Mouse (Mus musculus): ENCODE results near the gene Gprin3. TPM values are rescaled to one million over a fixed set of nuclear protein-coding genes. Genes with fewer than 3 reads are reported as not detected.

The Gprin3 gene
- polyA plus RNA-seq, 1 experiment from 2014 or later, result 2.3 TPM

DNA sequence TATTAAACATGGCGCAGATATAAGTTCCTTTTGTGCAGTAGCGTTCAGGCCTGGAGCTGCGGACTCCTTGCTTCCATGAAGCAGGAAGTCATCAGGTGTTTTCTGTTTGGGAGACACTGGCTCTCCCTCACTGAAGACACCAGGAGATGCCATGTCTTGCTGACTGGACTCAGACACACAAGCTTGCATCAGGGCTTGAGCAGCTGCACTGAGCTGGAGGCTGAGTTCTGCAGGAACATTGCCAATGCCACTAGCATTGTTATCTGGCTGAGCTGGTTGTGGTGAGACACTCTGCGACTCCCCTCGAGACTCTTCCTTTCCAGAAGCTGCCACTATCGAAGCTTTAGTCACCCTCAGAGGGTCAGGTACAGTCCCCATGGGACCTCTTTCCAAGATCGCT, 71.2 kb downstream of the Gprin3 start:
- H3K9ac ChIP-seq (ENCODE audit: low read depth, low read length), result no peak overlapping the region
- TF ChIP-seq CTCF (IDR thresholded peaks at IDR 0.05; ENCODE audit: low read depth), result no peak
- H3K4me2 ChIP-seq (ENCODE audit: low read length), result no peak overlapping the region
- no peaks in the 10 kb centered on the region for H3K27me3 ChIP-seq (ENCODE audit: insufficient read depth, low read length)
- no peaks in the 10 kb centered on the region for H3K4me1 ChIP-seq (replicated peaks; ENCODE audit: insufficient read depth, low read length)
- no peak for ATAC-seq (replicated peaks; ENCODE audit: low FRiP score, low read depth)
- no peak for DNase-seq (ENCODE audit: low spot score)
- no peak overlapping the region for H3K4me3 ChIP-seq (replicated peaks; ENCODE audit: low read depth, low read length)
- no peaks in the 10 kb centered on the region for H3K36me3 ChIP-seq (ENCODE audit: insufficient read depth, low read length)
- WGBS, result 90% methylated on average over 7 of the region's 7 CpGs
- no peaks in the 10 kb centered on the region for H3K9me3 ChIP-seq (replicated peaks; ENCODE audit: low read length)
- no peak overlapping the region for H3K27ac ChIP-seq

DNA sequence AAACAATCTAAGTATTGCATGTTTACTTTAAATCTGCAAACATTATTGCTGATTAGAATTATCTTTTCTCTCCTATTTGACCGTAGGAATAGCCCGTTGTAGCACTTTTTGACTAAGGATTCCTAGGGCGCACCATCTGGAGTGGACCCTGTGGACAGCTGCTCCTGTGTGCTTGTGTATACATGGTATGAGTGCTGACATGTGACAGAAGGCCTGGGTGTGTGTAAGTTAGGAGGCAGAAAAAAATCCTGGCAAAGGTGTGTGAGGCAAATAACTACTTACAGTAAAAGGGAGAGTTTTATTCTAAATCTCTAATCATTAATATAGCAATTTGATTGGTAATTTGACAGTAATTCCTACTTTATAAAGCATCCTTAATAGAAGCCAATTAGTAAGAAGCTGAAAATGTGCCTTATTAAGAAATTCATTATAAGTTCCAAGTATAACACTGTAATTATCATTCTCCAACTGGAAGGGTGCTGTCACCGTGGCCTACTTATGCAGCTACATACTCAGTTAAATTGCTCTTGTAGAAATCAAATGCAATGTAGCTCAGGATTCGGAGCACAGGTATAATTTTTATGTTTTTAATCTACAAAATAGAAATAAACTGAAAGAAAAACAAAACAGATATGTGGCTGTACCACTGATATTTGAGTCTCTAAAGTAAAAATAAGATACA, 74.8 kb downstream of the Gprin3 start:
- no peak overlapping the region for H3K27ac ChIP-seq
- ATAC-seq (replicated peaks; ENCODE audit: low FRiP score, low read depth) (no peak), DNase-seq (ENCODE audit: low spot score) (no peak)
- TF ChIP-seq CTCF (IDR thresholded peaks at IDR 0.05; ENCODE audit: low read depth), result no peak
- H3K36me3 ChIP-seq (ENCODE audit: insufficient read depth, low read length), result no peaks in the 10 kb centered on the region
- H3K4me1 ChIP-seq (replicated peaks; ENCODE audit: insufficient read depth, low read length), result no peaks in the 10 kb centered on the region
- H3K9ac ChIP-seq (ENCODE audit: low read depth, low read length), result no peak overlapping the region
- no peaks in the 10 kb centered on the region for H3K27me3 ChIP-seq (ENCODE audit: insufficient read depth, low read length)
- 87% methylated on average over 5 of the region's 5 CpGs for WGBS
- no peak overlapping the region for H3K4me2 ChIP-seq (ENCODE audit: low read length)
- no peak overlapping the region for H3K4me3 ChIP-seq (replicated peaks; ENCODE audit: low read depth, low read length)
- H3K9me3 ChIP-seq (replicated peaks; ENCODE audit: low read length), result no peaks in the 10 kb centered on the region

DNA sequence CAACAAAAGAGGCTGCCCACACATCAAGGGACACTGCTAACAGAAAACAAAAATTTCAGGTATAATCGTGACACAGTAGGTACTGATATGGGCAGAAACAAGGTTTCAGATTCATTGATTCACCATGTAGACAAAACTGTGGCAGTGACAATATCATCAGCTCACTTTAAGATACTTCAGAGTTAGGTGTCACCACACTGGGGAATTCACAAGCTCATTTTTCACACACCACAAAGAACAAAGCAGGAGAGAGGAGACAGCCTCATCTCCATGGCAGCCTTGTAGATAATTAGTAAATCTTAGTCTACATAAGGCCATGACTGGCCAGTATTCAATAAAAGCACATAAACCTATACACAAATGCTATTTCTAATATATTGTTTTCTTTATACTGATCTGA, 77.4 kb downstream of the Gprin3 start:
- H3K27ac ChIP-seq, result no peak overlapping the region
- no peaks in the 10 kb centered on the region for H3K4me1 ChIP-seq (replicated peaks; ENCODE audit: insufficient read depth, low read length)
- DNase-seq (ENCODE audit: low spot score) (no peak), ATAC-seq (replicated peaks; ENCODE audit: low FRiP score, low read depth) (no peak)
- H3K4me2 ChIP-seq (ENCODE audit: low read length), result no peak overlapping the region
- no peaks in the 10 kb centered on the region for H3K36me3 ChIP-seq (ENCODE audit: insufficient read depth, low read length)
- H3K9me3 ChIP-seq (replicated peaks; ENCODE audit: low read length), result no peaks in the 10 kb centered on the region
- H3K4me3 ChIP-seq (replicated peaks; ENCODE audit: low read depth, low read length), result no peak overlapping the region
- H3K27me3 ChIP-seq (ENCODE audit: insufficient read depth, low read length), result no peaks in the 10 kb centered on the region
- WGBS, result 80% methylated on average over 1 of the region's 1 CpGs
- H3K9ac ChIP-seq (ENCODE audit: low read depth, low read length), result no peak overlapping the region
- TF ChIP-seq CTCF (IDR thresholded peaks at IDR 0.05; ENCODE audit: low read depth), result no peak

DNA sequence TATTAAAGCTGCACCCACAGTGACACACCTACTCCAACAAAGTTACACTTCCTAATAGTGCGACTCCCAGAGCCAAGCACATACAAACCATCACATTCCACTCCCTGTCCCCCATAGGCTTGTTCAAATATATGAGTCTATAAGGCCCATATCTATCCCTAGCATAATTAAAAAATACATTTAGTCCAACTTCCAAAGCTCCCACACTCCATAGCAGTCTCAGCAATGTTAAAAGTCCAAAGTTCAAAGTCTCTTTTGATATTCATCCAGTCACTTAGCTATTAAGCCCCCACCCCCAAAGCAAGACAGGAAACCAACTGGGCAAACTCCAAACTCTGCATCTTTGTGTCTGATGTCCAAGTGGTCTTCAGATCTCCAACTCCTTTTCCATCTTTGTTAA, 84.9 kb downstream of the Gprin3 start:
- H3K36me3 ChIP-seq (ENCODE audit: insufficient read depth, low read length), result no peaks in the 10 kb centered on the region
- H3K27me3 ChIP-seq (ENCODE audit: insufficient read depth, low read length), result no peaks in the 10 kb centered on the region
- TF ChIP-seq CTCF (IDR thresholded peaks at IDR 0.05; ENCODE audit: low read depth), result no peak
- H3K4me3 ChIP-seq (replicated peaks; ENCODE audit: low read depth, low read length), result no peak overlapping the region
- WGBS, result 94% methylated on average over 1 of the region's 1 CpGs
- no peak for DNase-seq (ENCODE audit: low spot score)
- H3K9ac ChIP-seq (ENCODE audit: low read depth, low read length), result no peak overlapping the region
- H3K4me1 ChIP-seq (replicated peaks; ENCODE audit: insufficient read depth, low read length), result no peaks in the 10 kb centered on the region
- no peak for ATAC-seq (replicated peaks; ENCODE audit: low FRiP score, low read depth)
- no peaks in the 10 kb centered on the region for H3K9me3 ChIP-seq (replicated peaks; ENCODE audit: low read length)
- no peak overlapping the region for H3K4me2 ChIP-seq (ENCODE audit: low read length)
- H3K27ac ChIP-seq, result no peak overlapping the region

DNA sequence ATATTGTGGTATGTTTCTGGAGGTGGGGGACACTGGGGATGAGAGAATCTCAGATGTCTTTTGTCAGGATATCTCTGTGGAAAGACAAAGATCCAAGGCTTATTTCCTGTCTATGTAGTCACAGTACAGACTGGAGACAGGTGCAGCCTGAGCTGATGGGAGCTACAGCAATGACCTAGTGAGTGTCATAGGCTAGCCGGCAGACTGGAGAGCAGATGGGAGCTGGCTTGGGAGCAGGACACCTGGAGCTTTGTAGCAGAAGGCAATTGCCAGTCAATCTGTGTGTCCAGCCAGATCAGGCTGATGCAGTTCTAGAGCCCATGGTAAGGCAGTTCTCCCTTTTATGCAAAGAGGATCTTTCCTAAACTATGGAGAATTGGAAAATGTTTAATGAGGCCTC, 97.8 kb downstream of the Gprin3 start:
- 71% methylated on average over 1 of the region's 1 CpGs for WGBS
- H3K27ac ChIP-seq, result no peak overlapping the region

DNA sequence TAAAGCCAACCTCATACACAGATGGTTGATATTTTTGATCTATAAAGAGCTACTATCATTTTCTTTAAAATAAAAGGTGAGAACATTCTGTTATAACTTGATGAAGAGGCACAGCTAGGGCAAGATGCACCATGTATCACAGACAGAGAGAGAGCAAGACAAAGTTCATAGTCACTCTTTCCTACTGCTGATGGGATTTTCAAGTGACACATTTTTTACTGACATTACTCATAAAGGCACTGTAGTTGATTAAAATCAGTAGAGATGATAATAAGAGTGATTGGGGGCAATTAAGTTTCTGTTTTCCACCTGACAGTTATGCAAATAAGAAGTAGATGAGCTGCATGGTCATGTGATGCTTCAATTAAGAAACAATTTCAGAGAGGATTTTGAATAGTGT, 110.2 kb downstream of the Gprin3 start:
- DNase-seq (ENCODE audit: low spot score) (no peak), ATAC-seq (replicated peaks; ENCODE audit: low FRiP score, low read depth) (no peak)
- no peak overlapping the region for H3K9ac ChIP-seq (ENCODE audit: low read depth, low read length)
- TF ChIP-seq CTCF (IDR thresholded peaks at IDR 0.05; ENCODE audit: low read depth), result no peak
- H3K4me1 ChIP-seq (replicated peaks; ENCODE audit: insufficient read depth, low read length), result no peaks in the 10 kb centered on the region
- H3K4me2 ChIP-seq (ENCODE audit: low read length), result no peak overlapping the region
- H3K27me3 ChIP-seq (ENCODE audit: insufficient read depth, low read length), result no peaks in the 10 kb centered on the region
- H3K36me3 ChIP-seq (ENCODE audit: insufficient read depth, low read length), result no peaks in the 10 kb centered on the region
- no peak overlapping the region for H3K4me3 ChIP-seq (replicated peaks; ENCODE audit: low read depth, low read length)
- no peaks in the 10 kb centered on the region for H3K9me3 ChIP-seq (replicated peaks; ENCODE audit: low read length)
- no peak overlapping the region for H3K27ac ChIP-seq

More for the DNA sequence above, 97.8 kb downstream of the Gprin3 start:
- no peaks in the 10 kb centered on the region for H3K36me3 ChIP-seq (ENCODE audit: insufficient read depth, low read length)
- H3K27me3 ChIP-seq (ENCODE audit: insufficient read depth, low read length), result no peaks in the 10 kb centered on the region
- H3K9me3 ChIP-seq (replicated peaks; ENCODE audit: low read length), result no peaks in the 10 kb centered on the region
- H3K4me1 ChIP-seq (replicated peaks; ENCODE audit: insufficient read depth, low read length), result no peaks in the 10 kb centered on the region
- H3K9ac ChIP-seq (ENCODE audit: low read depth, low read length), result no peak overlapping the region
- H3K4me2 ChIP-seq (ENCODE audit: low read length), result no peak overlapping the region
- ATAC-seq (replicated peaks; ENCODE audit: low FRiP score, low read depth), result no peak
- DNase-seq (ENCODE audit: low spot score), result no peak
- no peak overlapping the region for H3K4me3 ChIP-seq (replicated peaks; ENCODE audit: low read depth, low read length)
- TF ChIP-seq CTCF (IDR thresholded peaks at IDR 0.05; ENCODE audit: low read depth), result no peak

DNA sequence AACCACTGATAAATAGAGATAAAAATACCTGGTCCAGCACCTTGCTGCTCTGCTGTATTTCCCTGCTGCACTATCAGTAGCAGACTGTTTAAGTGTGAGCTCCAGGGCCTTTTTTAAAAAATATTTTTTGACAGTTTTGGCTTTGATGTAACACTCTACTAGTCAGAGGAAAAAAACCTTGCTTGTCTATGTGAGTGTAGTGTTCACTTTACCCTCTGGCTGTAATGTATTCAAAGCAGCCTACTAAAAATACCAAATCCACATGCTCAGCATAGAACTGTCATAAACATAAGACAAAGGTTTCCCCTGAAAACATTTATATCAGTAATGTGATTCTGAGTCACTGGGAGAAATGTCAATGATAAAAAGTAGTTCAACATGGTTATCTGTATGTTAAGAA, 111.0 kb downstream of the Gprin3 start:
- H3K27ac ChIP-seq, result no peak overlapping the region
- H3K9me3 ChIP-seq (replicated peaks; ENCODE audit: low read length), result no peaks in the 10 kb centered on the region
- DNase-seq (ENCODE audit: low spot score) (no peak), ATAC-seq (replicated peaks; ENCODE audit: low FRiP score, low read depth) (no peak)
- no peak overlapping the region for H3K4me3 ChIP-seq (replicated peaks; ENCODE audit: low read depth, low read length)
- no peak overlapping the region for H3K9ac ChIP-seq (ENCODE audit: low read depth, low read length)
- TF ChIP-seq CTCF (IDR thresholded peaks at IDR 0.05; ENCODE audit: low read depth), result no peak
- no peak overlapping the region for H3K4me2 ChIP-seq (ENCODE audit: low read length)
- H3K4me1 ChIP-seq (replicated peaks; ENCODE audit: insufficient read depth, low read length), result no peaks in the 10 kb centered on the region
- H3K36me3 ChIP-seq (ENCODE audit: insufficient read depth, low read length), result no peaks in the 10 kb centered on the region
- H3K27me3 ChIP-seq (ENCODE audit: insufficient read depth, low read length), result no peaks in the 10 kb centered on the region

Measured in kidney, postnatal 0 days (tissue).